Mouse (Mus musculus) lung, postnatal 10 days (tissue): Measurements from ENCODE around the gene Igf2bp3.
"Not testable (repeated sequence)": the region's sequence is repeated elsewhere in the genome, so short reads cannot be mapped to it uniquely, and the experiment has no call there.

ENCODE experiments used
- DNase-seq: peaks from one replicate; pipeline ENCODE4 v3.0.0; 2021

Gene Igf2bp3

GRCm38 (mm10) chr6:49214928-49215747 is at the start of gene Igf2bp3:
Gene Igf2bp3 (minus strand): TSS chr6:49214957.
- DNase-seq, result peak; percentile 72

- DNase-seq, result not testable (repeated sequence)
These were observed 49.7 kb upstream of the Igf2bp3 start for GRCm38 (mm10) chr6:49264446-49264845.

GRCm38 (mm10) chr6:49263847-49264243 is 49.1 kb upstream of the Igf2bp3 start, which contains the start of gene Tra2a:
Gene Tra2a (minus strand): TSS chr6:49264033.
- peak; percentile 98 for DNase-seq

- peak; percentile 73 for DNase-seq
These were observed 48.5 kb upstream of the Igf2bp3 start for GRCm38 (mm10) chr6:49263081-49263846.

GRCm38 (mm10) chr6:49262421-49262820 is 47.7 kb upstream of the Igf2bp3 start:
- DNase-seq, result peak; percentile 32

GRCm38 (mm10) chr6:49259711-49260110 is 45.0 kb upstream of the Igf2bp3 start:
- no peak for DNase-seq

GRCm38 (mm10) chr6:49257880-49258279 is 43.1 kb upstream of the Igf2bp3 start:
- DNase-seq, result no peak

- no peak for DNase-seq
These were observed 37.5 kb upstream of the Igf2bp3 start for GRCm38 (mm10) chr6:49252207-49252606.

- DNase-seq, result no peak
These were observed 36.4 kb upstream of the Igf2bp3 start for GRCm38 (mm10) chr6:49251199-49251598.

- DNase-seq, result peak; percentile 34
These were observed 32.5 kb upstream of the Igf2bp3 start for GRCm38 (mm10) chr6:49247246-49247645.

GRCm38 (mm10) chr6:49242331-49242730 is 27.6 kb upstream of the Igf2bp3 start:
- no peak for DNase-seq

- no peak for DNase-seq
These were observed 26.8 kb upstream of the Igf2bp3 start for GRCm38 (mm10) chr6:49241562-49241961.

GRCm38 (mm10) chr6:49236331-49236730 is 21.6 kb upstream of the Igf2bp3 start:
- DNase-seq, result peak; percentile 100

- peak; percentile 26 for DNase-seq
These were observed 18.6 kb upstream of the Igf2bp3 start for GRCm38 (mm10) chr6:49233356-49233755.

GRCm38 (mm10) chr6:49228126-49228679 is 13.4 kb upstream of the Igf2bp3 start:
- peak; percentile 58 for DNase-seq

GRCm38 (mm10) chr6:49227184-49227735 is 12.5 kb upstream of the Igf2bp3 start:
- DNase-seq, result peak; percentile 48

- no peak for DNase-seq
These were observed 11.0 kb upstream of the Igf2bp3 start for GRCm38 (mm10) chr6:49225728-49226123.

GRCm38 (mm10) chr6:49224923-49225727 is 10.4 kb upstream of the Igf2bp3 start:
- DNase-seq, result no peak

GRCm38 (mm10) chr6:49221906-49222305 is 7.1 kb upstream of the Igf2bp3 start:
- no peak for DNase-seq

- no peak for DNase-seq
These were observed 5.3 kb upstream of the Igf2bp3 start for GRCm38 (mm10) chr6:49219920-49220604.

GRCm38 (mm10) chr6:49219001-49219560 is 4.3 kb upstream of the Igf2bp3 start:
- no peak for DNase-seq
